ENCODE assay signal across 28 mouse cellular contexts in genomic region chr6:71695150-71695549, GRCm38 (mm10). TPM values are rescaled to one million over a fixed set of nuclear protein-coding genes. Genes with fewer than 3 reads are reported as not detected.
"Had no signal": no experiment of that assay in that cellular context is flagged by ENCODE, and none has a peak within 500 bp of the region (broad histone marks: within the 10 kb centered on the region; RNA-seq: fewer than 3 reads in every experiment).

No protein-coding gene starts in this region.

- H3K4me2 ChIP-seq: embryonic facial prominence, embryonic 12.5 days; embryonic facial prominence, embryonic 13.5 days; embryonic facial prominence, embryonic 15.5 days; forebrain, embryonic 12.5 days; forebrain, embryonic 13.5 days; forebrain, embryonic 15.5 days had no signal

- H3K9ac ChIP-seq: embryonic facial prominence, embryonic 12.5 days; embryonic facial prominence, embryonic 13.5 days; embryonic facial prominence, embryonic 15.5 days; forebrain, embryonic 12.5 days; forebrain, embryonic 13.5 days; forebrain, embryonic 15.5 days; forebrain, postnatal 0 days had no signal

- H3K4me3 ChIP-seq: embryonic facial prominence, embryonic 10.5 days; embryonic facial prominence, embryonic 12.5 days; embryonic facial prominence, embryonic 13.5 days; embryonic facial prominence, embryonic 15.5 days; erythroblast, embryonic 14.5 days; forebrain, embryonic 10.5 days; forebrain, embryonic 12.5 days; forebrain, embryonic 13.5 days; forebrain, embryonic 15.5 days; gastrocnemius, adult 2 months had no signal

- DNase-seq: cerebellum, adult 18-20 months; cerebellum, adult 2 months; cerebellum, adult 8-10 months; cerebellum, adult 9-10 months; cerebellum, adult 9-11 months; cerebellum, postnatal 10 days; cerebellum, postnatal 14 days; cerebellum, postnatal 25 days; cerebellum, postnatal 36 days; embryo, embryonic 11 days; forebrain, postnatal 0 days; gastrocnemius, adult 2 months; gastrocnemius, postnatal 10 days; gastrocnemius, postnatal 14 days; gastrocnemius, postnatal 25 days; gastrocnemius, postnatal 36 days; heart, adult 18-20 months had no signal

- H3K27me3 ChIP-seq: embryonic facial prominence, embryonic 15.5 days; forebrain, embryonic 12.5 days; forebrain, embryonic 13.5 days; forebrain, embryonic 15.5 days had no signal

- H3K36me3 ChIP-seq: embryonic facial prominence, embryonic 10.5 days; embryonic facial prominence, embryonic 12.5 days; embryonic facial prominence, embryonic 13.5 days; embryonic facial prominence, embryonic 15.5 days; forebrain, embryonic 10.5 days; forebrain, embryonic 12.5 days; forebrain, embryonic 15.5 days had no signal

- H3K4me1 ChIP-seq: embryonic facial prominence, embryonic 10.5 days; embryonic facial prominence, embryonic 12.5 days; embryonic facial prominence, embryonic 13.5 days; embryonic facial prominence, embryonic 15.5 days; forebrain, embryonic 10.5 days; forebrain, embryonic 12.5 days; forebrain, embryonic 13.5 days; forebrain, embryonic 15.5 days had no signal

- H3K27ac ChIP-seq: embryonic facial prominence, embryonic 10.5 days; embryonic facial prominence, embryonic 12.5 days; embryonic facial prominence, embryonic 13.5 days; embryonic facial prominence, embryonic 15.5 days; forebrain, embryonic 10.5 days; forebrain, embryonic 12.5 days; forebrain, embryonic 13.5 days; forebrain, embryonic 15.5 days; gastrocnemius, adult 2 months had no signal

- ATAC-seq: forebrain, embryonic 13.5 days; forebrain, embryonic 14.5 days; forebrain, embryonic 15.5 days; forebrain, embryonic 16.5 days; forebrain, postnatal 0 days had no signal

- H3K9me3 ChIP-seq: embryonic facial prominence, embryonic 10.5 days; embryonic facial prominence, embryonic 12.5 days; embryonic facial prominence, embryonic 13.5 days; embryonic facial prominence, embryonic 15.5 days; forebrain, embryonic 10.5 days; forebrain, embryonic 12.5 days; forebrain, embryonic 13.5 days; forebrain, embryonic 15.5 days had no signal

RNA-seq across cellular contexts. Expression of gene Reep1, which starts 12.2 kb away (rescaled TPM):
- polyA plus RNA-seq: erythroblast, embryonic 14.5 days had no signal
